Mouse (Mus musculus): ENCODE data around the gene Capg.
"Not testable (repeated sequence)": the region's sequence is repeated elsewhere in the genome, so short reads cannot be mapped to it uniquely, and the experiment has no call there.

Capg gene

GRCm38 (mm10) chr6:72532580-72532979 is 11.6 kb upstream of the Capg start:
- DNase-seq (ENCODE audit: low read depth, low spot score) = no peak

- DNase-seq (ENCODE audit: low read depth, low spot score) = not testable (repeated sequence)
Observed at GRCm38 (mm10) chr6:72533555-72533954, 10.6 kb upstream of the Capg start.

DNA sequence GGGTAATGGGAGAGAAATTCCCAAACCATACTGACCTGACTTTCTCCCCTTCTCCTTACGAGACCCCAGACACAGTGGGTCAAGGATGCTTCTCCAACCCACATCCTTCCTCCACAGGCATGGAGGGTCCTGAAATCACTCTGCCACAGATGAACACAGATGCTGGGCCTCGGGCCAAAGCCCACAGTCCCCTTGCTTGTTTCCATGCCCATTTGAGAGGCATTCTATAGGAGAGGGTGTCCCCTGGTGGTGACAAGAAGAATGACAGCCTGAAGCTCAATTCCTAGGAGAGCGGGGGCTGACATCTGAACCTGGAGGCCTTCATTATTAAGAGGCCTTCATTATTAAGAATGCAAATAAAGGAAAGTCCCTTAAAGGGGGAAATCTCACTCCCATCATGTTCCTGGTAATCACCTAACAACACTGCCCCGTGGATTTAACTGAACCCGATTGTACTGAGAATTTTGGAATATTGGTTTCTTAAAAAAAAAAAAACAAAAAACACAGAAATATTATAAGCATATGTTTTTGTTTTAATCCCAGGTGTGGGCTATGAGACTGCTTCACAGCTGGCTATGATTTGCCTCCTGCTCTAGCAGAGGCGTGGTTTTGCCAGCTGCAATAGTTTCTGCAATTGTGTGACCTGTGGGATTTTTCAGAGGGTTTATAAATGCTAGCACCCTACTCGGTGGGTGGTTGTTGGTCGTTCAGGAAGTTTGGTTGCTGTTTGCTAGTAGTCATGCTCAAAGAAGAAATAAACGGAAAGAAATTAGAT is 10.0 kb upstream of the Capg start:
- DNase-seq (ENCODE audit: low read depth, low spot score) = peak; percentile 83

- peak; percentile 83 for DNase-seq (ENCODE audit: low read depth, low spot score)
Observed at GRCm38 (mm10) chr6:72535165-72535564, 9.0 kb upstream of the Capg start.

GRCm38 (mm10) chr6:72537998-72538500 is 6.1 kb upstream of the Capg start:
- no peak for DNase-seq (ENCODE audit: low read depth, low spot score)

DNA sequence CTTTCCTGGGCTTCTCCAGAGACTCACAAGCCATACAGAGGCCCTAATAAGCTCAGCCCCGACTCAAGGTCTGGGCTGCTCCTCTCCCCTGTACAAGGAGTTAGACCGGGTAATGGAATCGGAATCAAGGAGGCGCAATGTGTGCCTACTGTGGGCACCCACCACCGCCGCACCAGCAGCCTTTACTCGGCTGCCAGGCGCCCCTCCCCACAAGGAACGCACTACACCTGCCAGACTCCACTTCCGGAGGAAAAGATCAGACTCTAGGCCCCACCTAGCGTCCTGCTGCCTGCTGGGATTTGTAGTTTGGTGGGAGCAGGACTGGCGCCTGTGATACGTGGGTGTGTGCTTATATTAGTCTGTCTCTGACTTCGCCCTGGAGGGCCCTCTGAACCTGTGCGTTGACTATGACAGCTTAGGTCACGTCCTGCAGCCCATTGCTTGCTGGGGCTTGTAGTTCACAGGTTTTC is 5.6 kb upstream of the Capg start:
- peak; percentile 93 for DNase-seq (ENCODE audit: low read depth, low spot score)

GRCm38 (mm10) chr6:72543265-72543850 is 833 bp upstream of the Capg start:
- no peak for DNase-seq (ENCODE audit: low read depth, low spot score)

- DNase-seq (ENCODE audit: low read depth, low spot score) = no peak
Observed at GRCm38 (mm10) chr6:72545377-72545776, 1.2 kb downstream of the Capg start.

GRCm38 (mm10) chr6:72547121-72547520 is 2.9 kb downstream of the Capg start:
- DNase-seq (ENCODE audit: low read depth, low spot score) = peak; percentile 64

DNA sequence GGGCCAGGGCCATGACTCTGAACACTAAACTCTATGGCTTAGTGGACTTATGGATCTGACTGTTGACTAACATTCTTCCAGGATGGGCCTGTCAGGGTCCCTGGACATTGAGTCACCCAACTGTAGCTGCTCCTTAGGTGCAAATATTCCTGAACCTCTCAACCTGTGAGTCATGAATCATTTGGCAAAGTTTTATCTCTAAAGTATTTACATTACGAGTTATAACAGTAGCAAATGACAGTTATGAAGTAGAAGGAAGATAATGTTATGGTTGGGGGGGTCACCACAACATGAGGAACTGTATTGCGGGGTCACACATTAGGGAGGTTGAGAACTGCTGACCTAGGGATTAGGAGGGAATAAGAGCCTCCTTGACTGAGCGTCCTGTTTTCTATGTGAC is 3.7 kb downstream of the Capg start:
- no peak for DNase-seq (ENCODE audit: low read depth, low spot score)

DNA sequence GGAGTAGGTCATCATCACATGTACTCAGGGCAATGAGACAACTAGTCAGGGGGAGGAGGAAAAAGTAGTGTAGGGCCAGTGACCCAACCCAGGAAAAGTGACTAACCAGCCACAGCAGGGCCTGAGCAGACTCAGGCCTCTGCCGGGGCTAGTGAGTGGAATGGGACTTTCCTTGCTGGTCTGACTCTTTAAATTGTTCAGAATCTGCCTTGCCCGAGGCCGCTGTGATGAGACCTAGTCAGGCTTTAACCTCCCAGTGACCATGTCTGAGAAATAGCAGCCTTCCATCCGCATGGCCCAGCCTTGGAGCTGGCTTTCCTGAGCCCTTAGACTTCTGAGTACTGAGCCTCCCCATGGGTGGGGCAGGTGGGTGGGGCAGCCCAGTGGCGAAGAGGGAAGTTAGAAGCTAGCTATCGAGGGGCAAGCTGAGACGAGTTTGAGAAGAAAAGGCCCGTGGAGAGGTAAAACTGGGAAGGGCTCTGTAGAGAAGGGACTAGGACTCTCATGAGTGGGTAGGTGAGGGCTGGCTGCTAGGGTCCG is 4.9 kb downstream of the Capg start:
- DNase-seq (ENCODE audit: low read depth, low spot score) = peak; percentile 58

DNA sequence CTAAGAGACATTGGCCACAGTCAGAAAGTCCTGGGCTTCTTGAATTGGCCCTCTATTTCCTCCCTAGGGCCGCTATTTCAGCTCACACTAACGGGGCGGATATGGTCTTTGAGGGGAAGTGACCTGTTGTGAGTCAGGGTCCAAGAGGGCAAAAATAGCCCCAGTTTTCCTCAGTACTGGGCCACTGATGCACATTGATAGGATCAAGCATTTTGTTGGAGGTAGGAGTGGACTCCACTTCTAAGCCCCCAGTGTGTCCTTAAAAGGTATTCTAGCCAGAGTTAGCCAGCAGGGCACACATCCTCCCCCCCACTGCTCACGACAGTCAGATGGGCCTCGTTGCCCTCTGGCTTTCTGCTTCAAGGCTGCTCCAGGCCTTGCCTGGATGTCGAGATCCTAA is 5.8 kb downstream of the Capg start:
- DNase-seq (ENCODE audit: low read depth, low spot score) = no peak

DNA sequence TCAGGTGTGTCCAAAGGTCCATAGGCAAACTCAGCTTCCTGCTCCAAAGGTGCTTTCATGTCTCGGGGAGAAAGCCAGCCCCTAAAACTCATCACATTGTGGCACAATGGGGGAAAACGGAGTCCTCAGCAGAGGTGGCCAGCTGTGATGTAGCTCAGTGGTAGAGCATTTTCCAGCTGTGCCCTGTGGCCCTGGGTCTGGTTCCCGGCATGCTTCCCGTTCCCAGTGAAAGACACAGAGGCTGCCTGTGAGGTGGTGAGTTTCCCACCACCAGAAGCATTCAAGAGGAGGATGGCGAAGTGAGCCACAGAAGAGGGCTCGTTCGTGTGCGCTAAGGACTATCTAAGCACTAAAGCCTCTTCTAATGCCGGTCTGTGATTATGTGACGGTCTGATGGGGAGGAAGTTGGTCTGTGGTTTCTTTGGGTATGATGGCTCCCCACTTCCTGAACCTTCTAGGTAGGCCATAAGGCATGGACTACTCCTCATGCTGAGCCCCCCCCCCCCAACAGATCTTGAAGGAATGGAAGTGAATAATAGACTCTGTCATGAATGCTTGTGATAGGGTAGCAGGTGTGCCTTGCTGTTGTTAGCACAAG is 6.4 kb downstream of the Capg start:
- DNase-seq (ENCODE audit: low read depth, low spot score) = no peak

- peak; percentile 80 for DNase-seq (ENCODE audit: low read depth, low spot score)
Observed at GRCm38 (mm10) chr6:72552171-72553078, 8.2 kb downstream of the Capg start.

GRCm38 (mm10) chr6:72553079-72553412 is 8.9 kb downstream of the Capg start:
- no peak for DNase-seq (ENCODE audit: low read depth, low spot score)

DNA sequence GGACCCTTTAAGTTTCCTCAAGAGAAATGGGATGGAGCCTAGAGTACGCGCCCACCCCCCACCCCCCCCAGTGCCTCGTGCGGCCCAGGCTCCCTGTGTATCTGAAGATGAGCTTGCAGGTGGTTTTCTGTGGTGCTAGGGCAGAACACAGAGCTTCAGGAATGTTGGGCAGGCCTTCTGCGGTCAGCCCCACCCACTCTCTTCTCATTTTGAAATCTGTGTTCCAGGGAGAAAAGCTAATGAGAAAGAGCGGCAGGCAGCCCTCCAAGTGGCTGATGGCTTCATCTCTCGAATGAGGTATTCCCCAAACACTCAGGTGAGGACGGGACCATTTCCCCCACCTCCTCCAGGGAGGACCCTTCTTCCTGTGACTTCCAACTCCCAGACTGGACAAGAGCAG is 16.6 kb downstream of the Capg start:
- peak; percentile 62 for DNase-seq (ENCODE audit: low read depth, low spot score)

GRCm38 (mm10) chr6:72562486-72562885 is 18.3 kb downstream of the Capg start:
- no peak for DNase-seq (ENCODE audit: low read depth, low spot score)

GRCm38 (mm10) chr6:72562894-72563293 is 18.7 kb downstream of the Capg start:
- peak; percentile 58 for DNase-seq (ENCODE audit: low read depth, low spot score)

- no peak for DNase-seq (ENCODE audit: low read depth, low spot score)
Observed at GRCm38 (mm10) chr6:72565506-72565905, 21.3 kb downstream of the Capg start.

DNA sequence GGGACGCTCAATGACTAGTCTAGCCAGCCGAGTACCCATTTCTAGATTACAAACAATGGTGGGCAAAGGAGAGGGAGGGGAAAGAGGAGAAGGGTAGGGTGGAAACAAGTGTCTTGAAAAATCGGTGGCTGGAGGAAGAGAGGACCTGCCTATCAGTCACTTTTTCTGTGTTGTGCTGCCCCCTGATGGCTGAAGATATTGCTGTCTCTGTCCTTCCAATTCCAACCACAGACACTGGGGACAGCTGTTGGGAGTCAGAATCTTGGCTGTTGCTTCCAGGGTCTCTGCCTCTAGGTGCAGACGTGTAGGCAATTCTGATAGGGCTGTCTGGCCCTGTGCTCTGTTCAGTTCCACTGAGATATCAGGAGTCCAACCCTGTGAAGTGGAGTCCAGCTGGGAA is 21.9 kb downstream of the Capg start:
- peak; percentile 90 for DNase-seq (ENCODE audit: low read depth, low spot score)

DNA sequence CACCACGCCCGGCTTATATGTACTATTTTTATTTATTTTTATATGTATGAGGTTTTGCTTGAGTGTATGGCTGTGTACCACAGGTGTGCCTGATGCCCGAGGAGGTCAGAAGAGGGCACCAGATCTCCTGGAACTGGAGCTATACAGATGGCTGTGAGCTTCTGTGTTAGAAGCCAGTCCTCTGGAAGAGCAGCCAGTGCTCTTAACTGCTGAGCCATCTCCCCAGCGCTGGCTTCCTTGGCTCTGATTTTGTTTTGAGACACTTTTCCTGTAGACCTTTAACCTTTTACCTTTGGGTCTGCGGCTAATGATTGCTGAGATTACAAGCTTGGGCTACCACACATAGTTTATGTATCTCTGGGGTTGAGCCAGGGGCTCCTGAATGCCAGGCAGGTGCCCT is 23.3 kb downstream of the Capg start:
- DNase-seq (ENCODE audit: low read depth, low spot score) = no peak

Measured in R1 (cell line).